Mouse (Mus musculus): ENCODE results near the gene Rfxank. TPM values are rescaled to one million over a fixed set of nuclear protein-coding genes. Genes with fewer than 3 reads are reported as not detected.

The Rfxank gene
- polyA plus RNA-seq (2012; rRNA removed) = 39.1 and 40.5 TPM in 2 replicates

GRCm38 (mm10) chr8:70139026-70139857, at the start of gene Rfxank, which contains the start of the genes Borcs8 and Mef2b:
Gene Rfxank, minus strand, starts transcription at chr8:70139154.
Gene Borcs8, plus strand, starts transcription at chr8:70139499.
Gene Mef2b, plus strand, starts transcription at chr8:70139711.

DNA sequence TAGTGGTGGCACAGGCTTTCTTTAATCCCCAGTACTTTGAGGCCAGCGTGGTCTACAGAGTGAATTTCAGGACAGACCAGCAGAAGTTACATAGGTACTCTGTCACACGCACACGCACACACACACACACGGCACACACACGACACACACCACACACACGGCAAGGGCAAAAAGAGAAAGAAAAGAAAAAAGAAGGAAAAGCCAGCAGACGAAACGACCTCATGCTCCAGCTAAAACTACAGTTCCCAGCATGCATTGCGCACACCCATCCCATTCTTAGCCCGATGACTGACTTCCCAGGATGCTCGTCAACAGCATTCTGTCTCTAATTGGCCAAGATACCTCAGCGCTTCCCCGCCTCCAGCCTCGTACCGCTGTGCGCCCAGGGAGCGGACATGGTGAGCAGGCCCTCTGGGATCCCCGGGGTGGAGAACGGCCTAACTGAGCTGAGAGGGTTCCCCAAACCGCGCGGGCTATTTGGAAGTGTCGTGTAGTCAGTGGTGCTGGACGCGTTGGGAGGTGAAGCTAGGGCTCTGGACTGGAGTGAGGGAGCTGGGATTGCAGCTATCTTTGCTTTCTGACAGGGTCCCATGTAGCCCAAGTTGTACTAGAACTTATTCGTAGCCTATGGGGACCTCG, 33.2 kb upstream of the Rfxank start, which contains the start of gene Tmem161a:
Tmem161a (plus strand) TSS at position 314 of the 639 bp plus-strand sequence.

GRCm38 (mm10) chr8:70131166-70131883, 7.6 kb downstream of the Rfxank start, which contains the start of gene Nr2c2ap:
Gene Nr2c2ap, plus strand, starts transcription at chr8:70131333.

DNA sequence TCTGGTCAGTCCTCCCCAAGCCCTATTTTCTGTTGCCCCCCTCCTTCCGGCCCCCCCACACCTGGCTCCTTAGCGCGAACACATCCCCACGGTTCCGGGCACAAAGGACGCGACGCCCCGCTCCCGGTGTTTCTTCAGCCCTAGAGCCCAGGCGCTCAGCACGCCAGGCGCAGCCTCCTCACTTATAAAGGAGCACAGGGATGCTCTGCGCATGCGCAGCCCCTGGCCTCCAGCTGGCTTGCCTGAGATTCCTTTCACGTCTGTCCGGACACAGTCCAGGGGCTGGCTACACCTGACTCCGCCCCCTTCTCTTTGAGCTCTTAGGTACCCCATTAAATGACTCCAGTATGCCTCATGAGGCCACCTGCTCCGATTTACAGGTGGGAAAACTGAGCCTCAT, 18.3 kb downstream of the Rfxank start, which contains the start of gene Ncan:
Ncan (minus strand) TSS at position 207 of the 400 bp plus-strand sequence.

DNA sequence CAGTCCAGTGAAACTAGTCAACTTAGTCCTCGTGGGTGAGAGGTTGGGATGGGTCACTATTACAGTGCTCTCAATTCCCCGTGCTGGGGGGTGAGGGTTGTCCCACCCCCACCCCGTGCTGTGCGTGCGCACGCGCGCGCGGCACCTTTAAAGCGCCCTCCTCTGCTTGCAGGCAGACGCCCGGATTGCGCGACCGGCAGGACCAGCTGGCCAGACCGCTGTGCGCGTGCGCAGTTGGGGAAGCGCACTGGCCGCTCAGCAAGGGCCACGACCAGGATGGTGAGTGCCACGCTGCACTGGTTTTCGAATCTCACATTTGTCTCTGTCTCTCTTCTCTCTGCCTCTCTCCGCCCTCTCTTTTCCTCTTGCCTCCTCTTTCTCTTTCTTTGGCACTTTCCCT, 55.7 kb downstream of the Rfxank start, which contains the start of gene Hapln4:
Hapln4 (plus strand) TSS at position 173 of the 400 bp plus-strand sequence.

Other genes with a start within 250 kb of the Rfxank start
- 2.8 and 4.3 TPM in 2 replicates for gene Tssk6, start 237.0 kb downstream of the Rfxank start, polyA plus RNA-seq (2012; rRNA removed)
- gene Ndufa13, start 236.6 kb downstream of the Rfxank start, polyA plus RNA-seq (2012; rRNA removed) = 148 and 213 TPM in 2 replicates
- gene Yjefn3, start 236.4 kb downstream of the Rfxank start, polyA plus RNA-seq (2012; rRNA removed) = 3.3 and 6.2 TPM in 2 replicates
- 72.8 and 80.7 TPM in 2 replicates for gene Gatad2a, start 142.8 kb downstream of the Rfxank start, polyA plus RNA-seq (2012; rRNA removed)
- gene Mau2, start 96.4 kb downstream of the Rfxank start, polyA plus RNA-seq (2012; rRNA removed) = 99.7 and 112 TPM in 2 replicates
- gene Sugp1, start 96.3 kb downstream of the Rfxank start, polyA plus RNA-seq (2012; rRNA removed) = 9.0 and 10.1 TPM in 2 replicates
- gene Tm6sf2, start 66.2 kb downstream of the Rfxank start, polyA plus RNA-seq (2012; rRNA removed) = 39.3 and 82.7 TPM in 2 replicates
- 0.93 and 2.4 TPM in 2 replicates for gene Hapln4, start 55.7 kb downstream of the Rfxank start, polyA plus RNA-seq (2012; rRNA removed)
- 0.09 and 0.15 TPM in 2 replicates for gene Ncan, start 18.3 kb downstream of the Rfxank start, polyA plus RNA-seq (2012; rRNA removed)
- gene Nr2c2ap, start 7.8 kb downstream of the Rfxank start, polyA plus RNA-seq (2012; rRNA removed) = 11.2 and 15.2 TPM in 2 replicates
- 87.7 and 91.9 TPM in 2 replicates for gene Borcs8, start 345 bp upstream of the Rfxank start, polyA plus RNA-seq (2012; rRNA removed)
- 0.36 and 0.67 TPM in 2 replicates for gene Mef2b, start 557 bp upstream of the Rfxank start, polyA plus RNA-seq (2012; rRNA removed)
- gene Tmem161a, start 33.2 kb upstream of the Rfxank start, polyA plus RNA-seq (2012; rRNA removed) = 132 and 143 TPM in 2 replicates
- 23.6 and 29.4 TPM in 2 replicates for gene Slc25a42, start 73.2 kb upstream of the Rfxank start, polyA plus RNA-seq (2012; rRNA removed)
- 24.7 and 26.6 TPM in 2 replicates for gene Sugp2, start 95.1 kb upstream of the Rfxank start, polyA plus RNA-seq (2012; rRNA removed)
- gene Armc6, start 95.3 kb upstream of the Rfxank start, polyA plus RNA-seq (2012; rRNA removed) = 18.5 and 20.5 TPM in 2 replicates
- 14.8 and 15.3 TPM in 2 replicates for gene Homer3, start 143.7 kb upstream of the Rfxank start, polyA plus RNA-seq (2012; rRNA removed)
- gene Ddx49, start 163.3 kb upstream of the Rfxank start, polyA plus RNA-seq (2012; rRNA removed) = 50.8 and 53.9 TPM in 2 replicates
- 567 and 576 TPM in 2 replicates for gene Cope, start 163.4 kb upstream of the Rfxank start, polyA plus RNA-seq (2012; rRNA removed)
- 1.2 and 1.3 TPM in 2 replicates for gene Cers1, start 176.6 kb upstream of the Rfxank start, polyA plus RNA-seq (2012; rRNA removed)
- gene Gdf1, start 190.7 kb upstream of the Rfxank start, polyA plus RNA-seq (2012; rRNA removed) = 1.4 and 2.2 TPM in 2 replicates
- 39.4 and 51.9 TPM in 2 replicates for gene Upf1, start 214.1 kb upstream of the Rfxank start, polyA plus RNA-seq (2012; rRNA removed)
- gene Comp, start 234.4 kb upstream of the Rfxank start, polyA plus RNA-seq (2012; rRNA removed) = 0.34 and 1.3 TPM in 2 replicates

All from colon, adult 2 months (tissue).